Mouse (Mus musculus) c-Kit-negative CD71-positive TER-119-positive erythroid progenitor cells, embryonic 14.5 days (primary cell): ENCODE data around the gene Synpo2.
A peak's percentile ranks its signal among the peaks of the same experiment; 100 is the strongest.

Experiments used
- DNase-seq: peaks from one replicate; pipeline ENCODE4 v3.0.0-alpha.2; 2013; ENCODE audit warnings: low read depth, low spot score

Synpo2 gene

GRCm38 (mm10) chr3:123205065-123205464 lies 30.9 kb downstream of the Synpo2 start:
- no peak for DNase-seq

GRCm38 (mm10) chr3:123204658-123205057 lies 31.3 kb downstream of the Synpo2 start:
- no peak for DNase-seq

GRCm38 (mm10) chr3:123201798-123202197 lies 34.2 kb downstream of the Synpo2 start:
- DNase-seq, result no peak

GRCm38 (mm10) chr3:123193740-123194139 lies 42.2 kb downstream of the Synpo2 start:
- DNase-seq, result no peak

GRCm38 (mm10) chr3:123191602-123192001 lies 44.3 kb downstream of the Synpo2 start:
- no peak for DNase-seq

GRCm38 (mm10) chr3:123190329-123190728 lies 45.6 kb downstream of the Synpo2 start:
- no peak for DNase-seq

GRCm38 (mm10) chr3:123189826-123190225 lies 46.1 kb downstream of the Synpo2 start:
- no peak for DNase-seq

GRCm38 (mm10) chr3:123188616-123189230 lies 47.2 kb downstream of the Synpo2 start:
- no peak for DNase-seq

- DNase-seq, result no peak
These were observed 48.4 kb downstream of the Synpo2 start for GRCm38 (mm10) chr3:123187370-123188124.

GRCm38 (mm10) chr3:123185238-123185925 lies 50.6 kb downstream of the Synpo2 start:
- DNase-seq, result no peak

GRCm38 (mm10) chr3:123184281-123184680 lies 51.7 kb downstream of the Synpo2 start:
- DNase-seq, result no peak

- DNase-seq, result no peak
These were observed 56.4 kb downstream of the Synpo2 start for GRCm38 (mm10) chr3:123179508-123179907.

GRCm38 (mm10) chr3:123179041-123179440 lies 56.9 kb downstream of the Synpo2 start:
- no peak for DNase-seq

- DNase-seq, result no peak
These were observed 57.5 kb downstream of the Synpo2 start for GRCm38 (mm10) chr3:123178420-123178819.

GRCm38 (mm10) chr3:123176366-123177334 lies 59.3 kb downstream of the Synpo2 start:
- no peak for DNase-seq

GRCm38 (mm10) chr3:123175142-123175541 lies 60.8 kb downstream of the Synpo2 start:
- DNase-seq, result no peak

GRCm38 (mm10) chr3:123174379-123174697 lies 61.6 kb downstream of the Synpo2 start:
- no peak for DNase-seq

- DNase-seq, result no peak
These were observed 62.2 kb downstream of the Synpo2 start for GRCm38 (mm10) chr3:123173553-123174378.

GRCm38 (mm10) chr3:123172151-123172550 lies 63.8 kb downstream of the Synpo2 start:
- no peak for DNase-seq

GRCm38 (mm10) chr3:123169398-123169797 lies 66.6 kb downstream of the Synpo2 start:
- DNase-seq, result no peak

GRCm38 (mm10) chr3:123168815-123169214 lies 67.1 kb downstream of the Synpo2 start:
- peak; percentile 19 for DNase-seq
